Mouse (Mus musculus): ENCODE results near the gene Prdm2. TPM values are rescaled to one million over a fixed set of nuclear protein-coding genes. Genes with fewer than 3 reads are reported as not detected.

Prdm2 gene
- polyA plus RNA-seq (2015; fragmentation: Illumina TruSeq; extraction: RNeasy Lipid Tissue Mini Kit (QIAGEN cat#74804); ENCODE audit: insufficient read depth, low read depth, low replicate concordance), result 6.5 TPM

GRCm38 (mm10) chr4:143212341-143213174 lies at the start of gene Prdm2:
Gene Prdm2, minus strand, starts transcription at chr4:143212995.

Other genes with a start within 250 kb of the Prdm2 start
- 8.8 TPM for gene Pdpn, start 86.6 kb upstream of the Prdm2 start, polyA plus RNA-seq (2015; fragmentation: Illumina TruSeq; extraction: RNeasy Lipid Tissue Mini Kit (QIAGEN cat#74804); ENCODE audit: insufficient read depth, low read depth, low replicate concordance)
- gene Lrrc38, start 136.8 kb upstream of the Prdm2 start, polyA plus RNA-seq (2015; fragmentation: Illumina TruSeq; extraction: RNeasy Lipid Tissue Mini Kit (QIAGEN cat#74804); ENCODE audit: insufficient read depth, low read depth, low replicate concordance), result not detected
- not detected for gene Pramel1, start 181.4 kb upstream of the Prdm2 start, polyA plus RNA-seq (2015; fragmentation: Illumina TruSeq; extraction: RNeasy Lipid Tissue Mini Kit (QIAGEN cat#74804); ENCODE audit: insufficient read depth, low read depth, low replicate concordance)
- 3.4 TPM for gene Pramef8, start 199.4 kb upstream of the Prdm2 start, polyA plus RNA-seq (2015; fragmentation: Illumina TruSeq; extraction: RNeasy Lipid Tissue Mini Kit (QIAGEN cat#74804); ENCODE audit: insufficient read depth, low read depth, low replicate concordance)
- not detected for gene Oog4, start 237.3 kb upstream of the Prdm2 start, polyA plus RNA-seq (2015; fragmentation: Illumina TruSeq; extraction: RNeasy Lipid Tissue Mini Kit (QIAGEN cat#74804); ENCODE audit: insufficient read depth, low read depth, low replicate concordance)